Mouse (Mus musculus): ENCODE data around the gene Atrnl1. TPM values are rescaled to one million over a fixed set of nuclear protein-coding genes. Genes with fewer than 3 reads are reported as not detected.

Atrnl1 gene
- polyA plus RNA-seq, 1 experiment from 2014 or later: 8.1 TPM

- no peak for ATAC-seq (ENCODE audit: low read depth)
- Histone ChIP-seq H3K4me2 (no peak overlapping the region), H3K4me3 (no peak overlapping the region), H3K9ac (no peak overlapping the region), H3K36me3 (peaks cover 34% of the 10 kb centered on the region), H3K4me1 (replicated peaks) (no peaks in the 10 kb centered on the region), H3K27me3 (no peaks in the 10 kb centered on the region), H3K27ac (replicated peaks) (no peak overlapping the region), H3K9me3 (no peaks in the 10 kb centered on the region)
- 89% methylated on average over 3 of the region's 3 CpGs for WGBS
Observed at GRCm38 (mm10) chr19:57737475-57737874, 126.6 kb downstream of the Atrnl1 start.

GRCm38 (mm10) chr19:57745579-57745978, 134.7 kb downstream of the Atrnl1 start:
- ATAC-seq (ENCODE audit: low read depth): no peak
- Histone ChIP-seq H3K36me3 (peaks cover 3% of the 10 kb centered on the region; the same call in 1 of the 2 replicates), H3K27ac (replicated peaks) (no peak overlapping the region), H3K4me1 (replicated peaks) (no peaks in the 10 kb centered on the region), H3K9ac (no peak overlapping the region), H3K4me2 (no peak overlapping the region), H3K4me3 (no peak overlapping the region), H3K9me3 (no peaks in the 10 kb centered on the region), H3K27me3 (no peaks in the 10 kb centered on the region)
- 60% methylated on average over 9 of the region's 9 CpGs for WGBS

DNA sequence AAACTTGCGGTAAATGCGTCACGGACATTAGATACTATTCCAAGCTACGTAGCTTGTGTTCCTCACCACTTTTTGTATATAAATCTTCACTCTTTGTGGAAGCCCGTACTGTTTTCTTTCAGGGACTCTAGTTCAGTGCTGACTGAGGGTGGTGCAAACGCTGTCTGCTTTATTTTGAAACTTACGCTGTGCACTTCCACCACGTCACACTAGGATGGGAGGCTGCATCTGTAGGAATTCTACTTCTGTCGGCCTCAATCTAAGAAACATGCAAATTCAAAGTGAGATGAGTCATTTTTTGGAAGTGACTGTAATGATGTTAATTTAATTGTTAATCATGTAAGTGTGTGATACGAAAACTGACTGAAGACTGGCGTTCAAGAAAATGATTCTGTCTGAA, 135.7 kb downstream of the Atrnl1 start:
- Histone ChIP-seq H3K4me2 (no peak overlapping the region), H3K36me3 (peaks cover 3% of the 10 kb centered on the region; the same call in 1 of the 2 replicates), H3K4me3 (no peak overlapping the region), H3K9ac (no peak overlapping the region), H3K4me1 (replicated peaks) (no peaks in the 10 kb centered on the region), H3K27ac (replicated peaks) (0 out of 2 replicates have a peak overlapping the region, but pooled peaks have one; percentile 38), H3K9me3 (no peaks in the 10 kb centered on the region), H3K27me3 (no peaks in the 10 kb centered on the region)
- no peak for ATAC-seq (ENCODE audit: low read depth)
- WGBS: 77% methylated on average over 11 of the region's 11 CpGs

- no peak overlapping the region for H3K9ac ChIP-seq
- H3K4me1 ChIP-seq (replicated peaks): no peaks in the 10 kb centered on the region
- peaks cover 15% of the 10 kb centered on the region; the same call in 1 of the 2 replicates for H3K36me3 ChIP-seq
Observed at GRCm38 (mm10) chr19:57752189-57752588, 141.4 kb downstream of the Atrnl1 start.

GRCm38 (mm10) chr19:57762526-57762925, 151.7 kb downstream of the Atrnl1 start:
- Histone ChIP-seq H3K9ac (no peak overlapping the region), H3K9me3 (no peaks in the 10 kb centered on the region), H3K36me3 (0 out of 2 replicates have a peak, but pooled peaks cover 5% of the 10 kb centered on the region), H3K4me2 (no peak overlapping the region), H3K27ac (replicated peaks) (no peak overlapping the region; the same call in 1 of the 2 replicates), H3K27me3 (no peaks in the 10 kb centered on the region), H3K4me3 (no peak overlapping the region), H3K4me1 (replicated peaks) (no peaks in the 10 kb centered on the region)
- no peak for ATAC-seq (ENCODE audit: low read depth)
- WGBS: 96% methylated on average over 2 of the region's 2 CpGs

More at GRCm38 (mm10) chr19:57752189-57752588, 141.4 kb downstream of the Atrnl1 start:
- no peaks in the 10 kb centered on the region for H3K27me3 ChIP-seq
- H3K27ac ChIP-seq (replicated peaks): no peak overlapping the region
- WGBS: 90% methylated on average over 14 of the region's 14 CpGs
- no peak overlapping the region for H3K4me2 ChIP-seq
- no peak for ATAC-seq (ENCODE audit: low read depth)
- H3K4me3 ChIP-seq: no peak overlapping the region
- H3K9me3 ChIP-seq: no peaks in the 10 kb centered on the region

- Histone ChIP-seq H3K4me1 (replicated peaks) (no peaks in the 10 kb centered on the region), H3K27ac (replicated peaks) (no peak overlapping the region), H3K4me2 (no peak overlapping the region), H3K36me3 (0 out of 2 replicates have a peak, but pooled peaks cover under 1% of the 10 kb centered on the region), H3K27me3 (no peaks in the 10 kb centered on the region), H3K9ac (no peak overlapping the region), H3K4me3 (no peak overlapping the region), H3K9me3 (no peaks in the 10 kb centered on the region)
- WGBS: 83% methylated on average over 16 of the region's 16 CpGs
- no peak for ATAC-seq (ENCODE audit: low read depth)
Observed at GRCm38 (mm10) chr19:57764576-57765371, 153.9 kb downstream of the Atrnl1 start.

- ATAC-seq (ENCODE audit: low read depth): no peak
- no peaks in the 10 kb centered on the region for H3K4me1 ChIP-seq (replicated peaks)
Observed at GRCm38 (mm10) chr19:57767051-57767450, 156.2 kb downstream of the Atrnl1 start.

DNA sequence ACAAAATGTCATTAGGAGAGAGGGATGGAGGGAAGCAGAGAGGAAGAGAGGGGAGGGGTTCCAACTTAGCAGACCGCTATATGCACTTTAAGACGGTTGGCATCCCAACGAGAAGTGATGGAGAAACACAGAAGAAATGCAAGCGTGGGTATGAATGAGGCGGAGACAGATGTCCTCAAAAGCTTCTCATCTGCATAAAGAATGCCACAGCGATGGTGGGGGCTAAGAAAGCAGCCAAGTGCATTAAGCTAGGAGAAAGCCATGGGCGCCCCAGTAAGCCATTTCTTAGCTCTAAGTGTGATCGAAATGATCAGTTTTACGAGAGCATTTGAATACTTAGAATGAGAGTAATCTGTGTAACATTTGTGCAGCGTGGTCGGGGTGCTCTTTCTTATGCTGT, 157.8 kb downstream of the Atrnl1 start:
- H3K9me3 ChIP-seq: no peaks in the 10 kb centered on the region
- H3K27me3 ChIP-seq: no peaks in the 10 kb centered on the region
- H3K27ac ChIP-seq (replicated peaks): no peak overlapping the region
- no peak overlapping the region for H3K9ac ChIP-seq
- no peak overlapping the region for H3K4me3 ChIP-seq
- no peak for ATAC-seq (ENCODE audit: low read depth)
- H3K4me1 ChIP-seq (replicated peaks): no peaks in the 10 kb centered on the region
- H3K36me3 ChIP-seq: no peaks in the 10 kb centered on the region
- WGBS: 88% methylated on average over 11 of the region's 11 CpGs
- no peak overlapping the region for H3K4me2 ChIP-seq

More at GRCm38 (mm10) chr19:57767051-57767450, 156.2 kb downstream of the Atrnl1 start:
- no peak overlapping the region for H3K27ac ChIP-seq (replicated peaks)
- no peak overlapping the region for H3K4me2 ChIP-seq
- no peaks in the 10 kb centered on the region for H3K27me3 ChIP-seq
- WGBS: 87% methylated on average over 2 of the region's 2 CpGs
- no peaks in the 10 kb centered on the region for H3K9me3 ChIP-seq
- H3K36me3 ChIP-seq: no peaks in the 10 kb centered on the region
- no peak overlapping the region for H3K4me3 ChIP-seq
- no peak overlapping the region for H3K9ac ChIP-seq

DNA sequence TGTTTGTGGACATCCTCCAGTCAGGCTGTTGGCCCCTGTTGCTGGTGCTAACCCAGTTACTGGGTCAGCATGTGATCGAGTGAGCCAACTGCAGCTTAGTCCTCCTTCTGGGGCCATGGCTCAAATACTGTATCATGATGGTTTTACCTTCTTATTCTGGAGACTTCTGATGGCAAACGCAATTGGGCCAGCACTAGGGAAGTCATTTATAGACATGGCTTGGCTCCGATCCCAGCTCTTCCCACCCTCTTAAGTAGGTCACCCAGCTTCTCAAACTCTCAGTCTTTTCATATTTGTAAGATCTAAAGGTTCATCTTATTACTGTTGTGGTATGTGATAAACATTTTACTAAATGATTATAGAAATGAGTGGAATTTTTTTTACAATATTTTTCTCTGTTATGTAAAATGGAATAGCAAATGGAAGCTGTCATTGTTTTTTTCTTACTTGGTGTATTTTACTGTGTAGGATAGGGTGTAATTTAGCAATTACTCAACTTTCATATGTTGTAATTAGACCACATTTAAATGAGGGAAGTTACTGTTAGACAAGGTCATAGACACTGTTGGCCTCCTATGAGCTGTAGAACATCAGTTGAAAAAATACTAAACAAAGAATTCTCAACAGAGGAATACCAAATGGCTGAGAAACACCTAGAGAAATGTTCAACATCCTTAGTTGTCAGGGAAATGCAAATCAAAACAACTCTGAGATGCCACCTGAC, 171.7 kb downstream of the Atrnl1 start:
- H3K4me3 ChIP-seq: no peak overlapping the region

DNA sequence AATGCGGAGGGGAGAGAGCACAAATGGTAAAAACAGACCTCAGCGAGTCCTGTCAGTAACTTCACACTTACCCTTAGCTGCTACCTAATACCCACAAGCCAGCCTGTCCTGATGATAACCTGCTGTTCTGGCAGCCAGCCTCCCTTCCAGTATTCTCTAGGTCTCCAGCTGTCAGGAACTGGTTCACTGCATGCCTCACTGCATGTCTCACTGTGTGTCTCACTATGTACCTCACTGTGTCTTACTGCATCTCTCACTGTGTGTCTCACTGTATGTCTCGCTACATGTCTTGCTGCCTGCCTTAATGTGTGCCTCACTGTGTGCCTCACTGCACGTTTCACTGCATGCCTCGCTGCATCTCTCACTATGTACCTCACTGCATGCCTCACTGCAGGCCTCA, 175.9 kb downstream of the Atrnl1 start:
- Histone ChIP-seq H3K9me3 (no peaks in the 10 kb centered on the region), H3K36me3 (0 out of 2 replicates have a peak, but pooled peaks cover 3% of the 10 kb centered on the region), H3K27ac (replicated peaks) (no peak overlapping the region), H3K4me1 (replicated peaks) (peaks cover 10% of the 10 kb centered on the region; the same call in 1 of the 2 replicates), H3K4me3 (no peak overlapping the region), H3K27me3 (no peaks in the 10 kb centered on the region), H3K9ac (no peak overlapping the region), H3K4me2 (no peak overlapping the region)
- ATAC-seq (ENCODE audit: low read depth): peak; percentile 43; the same call in 1 of the 2 replicates
- WGBS: 53% methylated on average over 5 of the region's 5 CpGs

More for the DNA sequence above, 171.7 kb downstream of the Atrnl1 start:
- no peak for ATAC-seq (ENCODE audit: low read depth)
- WGBS: 91% methylated on average over 3 of the region's 3 CpGs
- H3K9ac ChIP-seq: no peak overlapping the region
- peaks cover 10% of the 10 kb centered on the region; the same call in 1 of the 2 replicates for H3K4me1 ChIP-seq (replicated peaks)
- H3K4me2 ChIP-seq: no peak overlapping the region
- no peaks in the 10 kb centered on the region for H3K27me3 ChIP-seq
- no peak overlapping the region for H3K27ac ChIP-seq (replicated peaks)
- no peaks in the 10 kb centered on the region for H3K9me3 ChIP-seq
- 0 out of 2 replicates have a peak, but pooled peaks cover 3% of the 10 kb centered on the region for H3K36me3 ChIP-seq

DNA sequence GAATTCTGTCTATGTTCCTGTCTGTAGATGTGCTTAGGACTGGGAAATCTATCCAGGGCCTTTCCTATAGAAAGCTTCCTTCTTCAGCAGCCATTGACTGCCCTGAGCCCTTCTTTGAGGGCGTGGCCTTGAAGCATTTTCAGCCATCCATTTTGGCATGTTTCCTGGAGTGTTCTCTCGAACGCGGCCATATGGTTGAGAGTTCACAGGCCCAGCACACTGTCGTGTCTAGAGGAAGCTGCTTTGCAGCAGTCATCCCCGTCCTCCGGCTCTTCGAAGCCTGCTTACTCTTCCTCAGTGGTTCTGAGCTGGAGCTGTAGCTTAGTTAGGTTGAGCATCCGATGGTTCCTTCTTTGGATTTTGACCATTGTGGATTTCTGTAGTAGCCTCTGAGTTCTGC, 191.4 kb downstream of the Atrnl1 start:
- no peak overlapping the region for H3K9ac ChIP-seq
- no peaks in the 10 kb centered on the region for H3K36me3 ChIP-seq
- H3K4me1 ChIP-seq (replicated peaks): no peaks in the 10 kb centered on the region
- H3K4me3 ChIP-seq: no peak overlapping the region
- no peaks in the 10 kb centered on the region for H3K27me3 ChIP-seq
- H3K4me2 ChIP-seq: no peak overlapping the region
- ATAC-seq (ENCODE audit: low read depth): no peak
- H3K9me3 ChIP-seq: no peaks in the 10 kb centered on the region
- no peak overlapping the region for H3K27ac ChIP-seq (replicated peaks)
- WGBS: 88% methylated on average over 9 of the region's 9 CpGs

All from neural tube, embryonic 13.5 days (tissue).